28 mouse cellular contexts compared by ENCODE assay signal in genomic region chr15:30964046-30964445, GRCm38 (mm10).
"Had no signal": no experiment of that assay in that cellular context is flagged by ENCODE, and none has a peak within 500 bp of the region (broad histone marks: within the 10 kb centered on the region; RNA-seq: fewer than 3 reads in every experiment).

No protein-coding gene starts in this region.

- H3K9ac ChIP-seq: embryonic facial prominence, embryonic 12.5 days; embryonic facial prominence, embryonic 13.5 days; embryonic facial prominence, embryonic 15.5 days; forebrain, embryonic 12.5 days; forebrain, embryonic 13.5 days; forebrain, embryonic 15.5 days; forebrain, postnatal 0 days had no signal

- H3K36me3 ChIP-seq: embryonic facial prominence, embryonic 10.5 days; embryonic facial prominence, embryonic 12.5 days; embryonic facial prominence, embryonic 13.5 days; embryonic facial prominence, embryonic 15.5 days; forebrain, embryonic 10.5 days; forebrain, embryonic 12.5 days had no signal

- H3K27me3 ChIP-seq: embryonic facial prominence, embryonic 12.5 days; embryonic facial prominence, embryonic 13.5 days; embryonic facial prominence, embryonic 15.5 days; forebrain, embryonic 12.5 days; forebrain, embryonic 13.5 days; forebrain, embryonic 15.5 days had no signal

- H3K27ac ChIP-seq: embryonic facial prominence, embryonic 10.5 days; embryonic facial prominence, embryonic 12.5 days; embryonic facial prominence, embryonic 13.5 days; embryonic facial prominence, embryonic 15.5 days; forebrain, embryonic 10.5 days; forebrain, embryonic 12.5 days; forebrain, embryonic 13.5 days; forebrain, embryonic 15.5 days; gastrocnemius, adult 2 months; heart, adult 2 months had no signal

- H3K4me3 ChIP-seq: embryonic facial prominence, embryonic 10.5 days; embryonic facial prominence, embryonic 12.5 days; embryonic facial prominence, embryonic 13.5 days; embryonic facial prominence, embryonic 15.5 days; erythroblast, embryonic 14.5 days; forebrain, embryonic 10.5 days; forebrain, embryonic 12.5 days; forebrain, embryonic 13.5 days; forebrain, embryonic 15.5 days; gastrocnemius, adult 2 months; heart, adult 2 months had no signal

- DNase-seq: cerebellum, adult 2 months; cerebellum, adult 8-10 months; cerebellum, adult 9-10 months; cerebellum, adult 9-11 months; cerebellum, postnatal 10 days; cerebellum, postnatal 14 days; cerebellum, postnatal 25 days; cerebellum, postnatal 36 days; embryo, embryonic 11 days; forebrain, postnatal 0 days; gastrocnemius, adult 2 months; gastrocnemius, postnatal 10 days; gastrocnemius, postnatal 14 days; gastrocnemius, postnatal 25 days; gastrocnemius, postnatal 36 days; heart, adult 11 months; heart, adult 2 months had no signal

- ATAC-seq: forebrain, embryonic 13.5 days; forebrain, embryonic 14.5 days; forebrain, embryonic 15.5 days; forebrain, embryonic 16.5 days; forebrain, postnatal 0 days had no signal

- H3K4me1 ChIP-seq: embryonic facial prominence, embryonic 10.5 days; embryonic facial prominence, embryonic 12.5 days; embryonic facial prominence, embryonic 13.5 days; embryonic facial prominence, embryonic 15.5 days; forebrain, embryonic 10.5 days; forebrain, embryonic 12.5 days; forebrain, embryonic 13.5 days; forebrain, embryonic 15.5 days had no signal

- H3K9me3 ChIP-seq: embryonic facial prominence, embryonic 10.5 days; embryonic facial prominence, embryonic 12.5 days; embryonic facial prominence, embryonic 13.5 days; embryonic facial prominence, embryonic 15.5 days; forebrain, embryonic 10.5 days; forebrain, embryonic 12.5 days; forebrain, embryonic 13.5 days; forebrain, embryonic 15.5 days had no signal

- H3K4me2 ChIP-seq: embryonic facial prominence, embryonic 12.5 days; embryonic facial prominence, embryonic 13.5 days; embryonic facial prominence, embryonic 15.5 days; forebrain, embryonic 12.5 days; forebrain, embryonic 13.5 days; forebrain, embryonic 15.5 days had no signal
